In the genomic region with DNA sequence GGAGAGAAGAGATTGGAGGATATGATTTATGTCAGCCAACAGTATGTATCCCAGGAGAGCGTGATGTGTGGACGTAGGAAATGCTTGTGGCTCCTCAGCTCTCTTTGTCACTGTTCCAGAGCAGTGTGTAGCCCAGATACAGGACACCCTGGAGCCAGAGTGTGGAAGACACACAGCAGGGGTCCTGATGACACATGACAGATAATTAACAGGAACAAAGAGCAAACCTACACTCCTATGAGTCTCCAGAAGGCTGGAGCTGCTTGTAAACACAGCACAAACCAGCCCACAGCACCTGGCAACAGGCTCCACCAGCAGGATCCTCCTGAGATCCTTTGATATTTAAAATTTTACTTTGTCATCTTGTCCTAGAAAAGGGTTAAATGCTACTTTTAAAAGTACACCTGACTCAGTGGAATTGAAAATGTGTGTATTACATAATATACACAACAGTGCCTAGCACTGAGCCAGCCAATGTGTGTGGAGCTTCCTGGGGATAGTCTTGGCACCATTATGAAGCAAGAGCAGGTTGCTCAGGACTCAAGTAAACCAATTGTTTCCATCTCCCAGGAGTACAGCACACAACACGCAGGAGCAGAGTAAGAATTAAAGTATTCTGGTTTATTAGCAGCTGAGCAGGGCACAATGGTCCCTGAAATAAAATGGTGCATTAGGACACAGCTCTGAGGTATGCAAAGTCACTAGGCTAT, we compare ENCODE assay signal across 24 mouse cellular contexts.
DNase-seq lines count a peak whose midpoint lies in the region; ATAC-seq and TF ChIP-seq lines count a peak whose summit lies in the region.
"Had no signal": no experiment of that assay in that cellular context is flagged by ENCODE, and none has a peak within 500 bp of the region (broad histone marks: within the 10 kb centered on the region; RNA-seq: fewer than 3 reads in every experiment).

No protein-coding gene starts in this region.

- H3K27ac ChIP-seq in midbrain, postnatal 0 days (ENCODE audit: low read depth, low read length) = no peak overlapping the region
- no peak overlapping the region for H3K27ac ChIP-seq in midbrain, embryonic 10.5 days (replicated peaks)
- H3K27ac ChIP-seq in forebrain, embryonic 14.5 days (ENCODE audit: low read depth, low read length) = no peak overlapping the region
- H3K27ac ChIP-seq: embryonic facial prominence, embryonic 12.5 days; heart, adult 2 months; heart, embryonic 13.5 days; limb, embryonic 15.5 days; liver, embryonic 15.5 days; lung, embryonic 15.5 days; macrophage had no signal

- TF ChIP-seq CTCF in midbrain, postnatal 0 days (IDR thresholded peaks at IDR 0.05) = no peak

- no peak overlapping the region for H3K4me2 ChIP-seq in midbrain, postnatal 0 days (ENCODE audit: low read depth, low read length, poor library complexity, severe bottlenecking)
- no peak overlapping the region for H3K4me2 ChIP-seq in forebrain, embryonic 14.5 days (ENCODE audit: low read length)
- H3K4me2 ChIP-seq: embryonic facial prominence, embryonic 12.5 days; heart, embryonic 13.5 days; limb, embryonic 15.5 days; liver, embryonic 15.5 days; lung, embryonic 15.5 days had no signal

- H3K27me3 ChIP-seq in midbrain, postnatal 0 days (ENCODE audit: insufficient read depth, low read length) = no peaks in the 10 kb centered on the region
- no peaks in the 10 kb centered on the region for H3K27me3 ChIP-seq in midbrain, embryonic 10.5 days (ENCODE audit: low read depth, poor library complexity, severe bottlenecking)
- H3K27me3 ChIP-seq in forebrain, embryonic 14.5 days (replicated peaks; ENCODE audit: control insufficient read depth, insufficient read depth, low read length) = no peaks in the 10 kb centered on the region
- H3K27me3 ChIP-seq: embryonic facial prominence, embryonic 12.5 days; heart, embryonic 13.5 days; limb, embryonic 15.5 days; liver, embryonic 15.5 days; lung, embryonic 15.5 days had no signal

- no peak for ATAC-seq in midbrain, postnatal 0 days (ENCODE audit: low FRiP score)
- no peak for ATAC-seq in forebrain, embryonic 14.5 days
- ATAC-seq: CD4-positive, CD25-positive, alpha-beta regulatory T cell, adult 4 months; midbrain, embryonic 16.5 days had no signal

- no peaks in the 10 kb centered on the region for H3K9me3 ChIP-seq in midbrain, postnatal 0 days (ENCODE audit: low read length)
- no peaks in the 10 kb centered on the region for H3K9me3 ChIP-seq in midbrain, embryonic 10.5 days (replicated peaks)
- no peaks in the 10 kb centered on the region for H3K9me3 ChIP-seq in forebrain, embryonic 14.5 days (replicated peaks; ENCODE audit: control insufficient read depth, low read length)
- H3K9me3 ChIP-seq: embryonic facial prominence, embryonic 12.5 days; heart, embryonic 13.5 days; limb, embryonic 15.5 days; liver, embryonic 15.5 days; lung, embryonic 15.5 days had no signal

- DNase-seq in midbrain, postnatal 0 days (ENCODE audit: low spot score) = peak; percentile 8
- no peak for DNase-seq in midbrain, embryonic 10.5 days (ENCODE audit: low spot score)
- peak; percentile 66 to 73 for DNase-seq in cerebellum, adult 18-20 months
- DNase-seq in cerebellum, postnatal 14 days = peak; percentile 36 to 55
- no peak for DNase-seq in T-cell, adult 2 months (ENCODE audit: low spot score)
- DNase-seq in forebrain, embryonic 14.5 days (ENCODE audit: low spot score) = no peak
- no peak for DNase-seq in layer of hippocampus, adult 18-20 months (ENCODE audit: low spot score in 2 of 2)
- DNase-seq: adrenal gland, postnatal 36 days; gastrocnemius, postnatal 36 days; heart, adult 2 months; heart, postnatal 14 days; kidney, adult 11 months; kidney, postnatal 4 days; left cerebral cortex, postnatal 4 days; thymus, adult 18-20 months had no signal

- no peaks in the 10 kb centered on the region for H3K4me1 ChIP-seq in midbrain, postnatal 0 days (ENCODE audit: insufficient read depth, low read length)
- no peaks in the 10 kb centered on the region for H3K4me1 ChIP-seq in midbrain, embryonic 10.5 days
- H3K4me1 ChIP-seq in forebrain, embryonic 14.5 days (ENCODE audit: control insufficient read depth, insufficient read depth, low read length) = no peaks in the 10 kb centered on the region
- H3K4me1 ChIP-seq: embryonic facial prominence, embryonic 12.5 days; heart, embryonic 13.5 days; limb, embryonic 15.5 days; liver, embryonic 15.5 days; lung, embryonic 15.5 days had no signal

- no peak overlapping the region for H3K9ac ChIP-seq in midbrain, postnatal 0 days (replicated peaks; ENCODE audit: low read length, poor library complexity, severe bottlenecking)
- no peak overlapping the region for H3K9ac ChIP-seq in forebrain, embryonic 14.5 days (ENCODE audit: low read length)
- H3K9ac ChIP-seq: embryonic facial prominence, embryonic 12.5 days; heart, embryonic 13.5 days; limb, embryonic 15.5 days; liver, embryonic 15.5 days; lung, embryonic 15.5 days had no signal

- WGBS in midbrain, postnatal 0 days = 51% methylated on average over 3 of the region's 3 CpGs
- 72% methylated on average over 3 of the region's 3 CpGs for WGBS in midbrain, embryonic 10.5 days
- WGBS in forebrain, embryonic 14.5 days = 54% methylated on average over 3 of the region's 3 CpGs

- H3K36me3 ChIP-seq in midbrain, postnatal 0 days (ENCODE audit: insufficient read depth, low read length) = no peaks in the 10 kb centered on the region
- H3K36me3 ChIP-seq in midbrain, embryonic 10.5 days = no peaks in the 10 kb centered on the region
- H3K36me3 ChIP-seq in forebrain, embryonic 14.5 days (ENCODE audit: control insufficient read depth, insufficient read depth, low read length) = no peaks in the 10 kb centered on the region
- H3K36me3 ChIP-seq: embryonic facial prominence, embryonic 12.5 days; G1E; heart, embryonic 13.5 days; limb, embryonic 15.5 days; liver, embryonic 15.5 days; lung, embryonic 15.5 days had no signal

- no peak overlapping the region for H3K4me3 ChIP-seq in midbrain, postnatal 0 days (ENCODE audit: low read depth, low read length)
- H3K4me3 ChIP-seq in midbrain, embryonic 10.5 days = no peak overlapping the region
- H3K4me3 ChIP-seq in forebrain, embryonic 14.5 days (ENCODE audit: low read depth, low read length) = no peak overlapping the region
- H3K4me3 ChIP-seq: embryonic facial prominence, embryonic 12.5 days; heart, adult 2 months; heart, embryonic 13.5 days; limb, embryonic 15.5 days; liver, embryonic 15.5 days; lung, embryonic 15.5 days had no signal

Comparison
In these comparisons a context has a peak if more than half of its experiments do, and no peak if none do; other contexts are left out.
1. DNase-seq: peak in midbrain, postnatal 0 days (single experiment), cerebellum, adult 18-20 months (2 of 2) and cerebellum, postnatal 14 days (2 of 2); none in midbrain, embryonic 10.5 days (single experiment), T-cell, adult 2 months (single experiment), forebrain, embryonic 14.5 days (single experiment) and layer of hippocampus, adult 18-20 months (0 of 2).